Mouse (Mus musculus) lung, embryonic 16.5 days (tissue): Measurements from ENCODE around the gene Grn. TPM values are rescaled to one million over a fixed set of nuclear protein-coding genes. Genes with fewer than 3 reads are reported as not detected.

ENCODE experiments used
- ATAC-seq: fragments of 200-750 bp; cut with Nextera tagmentation; 2 replicates; pipeline ENCODE4 v1.8.0; 2017; ENCODE audit warnings: low read depth, mild to moderate bottlenecking, moderate library complexity
- H3K27ac ChIP-seq: fragments of 300-500 bp; sonication (generic); 2 replicates; pipeline ENCODE4 v1.5.1; 2014; ENCODE audit warnings: mild to moderate bottlenecking, control low read depth, low read length
- H3K27me3 ChIP-seq: fragments of 300-500 bp; sonication (generic); 2 replicates; pipeline ENCODE4 v1.6.1; 2014; ENCODE audit warnings: low read depth, low read length, mixed read lengths; ENCODE audit not compliant: control insufficient read depth, insufficient read depth
- H3K36me3 ChIP-seq: fragments of 300-500 bp; sonication (generic); 2 replicates; pipeline ENCODE4 v1.6.1; 2014; ENCODE audit warnings: low read length; ENCODE audit not compliant: control insufficient read depth, insufficient read depth
- H3K4me1 ChIP-seq: fragments of 300-500 bp; sonication (generic); replicated peaks from 2 replicates; pipeline ENCODE4 v1.6.1; 2014; ENCODE audit warnings: low read length, mixed read lengths; ENCODE audit not compliant: control insufficient read depth, insufficient read depth
- H3K4me2 ChIP-seq: fragments of 300-500 bp; sonication (generic); 2 replicates; pipeline ENCODE4 v1.6.1; 2014; ENCODE audit warnings: low read depth, low read length, control low read depth
- H3K4me3 ChIP-seq: fragments of 300-500 bp; sonication (generic); 2 replicates; pipeline ENCODE4 v1.5.1; 2014; ENCODE audit warnings: mild to moderate bottlenecking, low read length, control low read depth
- H3K9ac ChIP-seq: fragments of 300-500 bp; sonication (generic); 2 replicates; pipeline ENCODE4 v1.6.1; 2014; ENCODE audit warnings: low read length, control low read depth
- H3K9me3 ChIP-seq: fragments of 300-500 bp; sonication (generic); 2 replicates; pipeline ENCODE4 v1.6.1; 2016; ENCODE audit warnings: low read length; ENCODE audit not compliant: control insufficient read depth
- WGBS: fragments of 180-500 bp; shearing (Covaris S2); extraction: QIAGEN DNeasy Blood & Tissue Kit; methylation state at CpG from one replicate; pipeline ENCODE4 v1.1.7; 2014; 5-methylcytosine and 5-hydroxymethylcytosine counted together
- microRNA-seq: library from miRNA; unstranded; fragments of <30 nt; microRNA quantifications from one replicate; pipeline ENCODE4, GENCODE M21; 2016
- polyA plus RNA-seq: library from polyadenylated mRNA; unstranded; fragments of >200 nt; fragmentation: Nextera tagmentation; extraction: Ambion mirVana; gene quantifications from 2 replicates; pipeline ENCODE4 v1.2.1, GENCODE M21; 2015

Grn gene
- polyA plus RNA-seq, 1 experiment from 2014 or later = 195 TPM

DNA sequence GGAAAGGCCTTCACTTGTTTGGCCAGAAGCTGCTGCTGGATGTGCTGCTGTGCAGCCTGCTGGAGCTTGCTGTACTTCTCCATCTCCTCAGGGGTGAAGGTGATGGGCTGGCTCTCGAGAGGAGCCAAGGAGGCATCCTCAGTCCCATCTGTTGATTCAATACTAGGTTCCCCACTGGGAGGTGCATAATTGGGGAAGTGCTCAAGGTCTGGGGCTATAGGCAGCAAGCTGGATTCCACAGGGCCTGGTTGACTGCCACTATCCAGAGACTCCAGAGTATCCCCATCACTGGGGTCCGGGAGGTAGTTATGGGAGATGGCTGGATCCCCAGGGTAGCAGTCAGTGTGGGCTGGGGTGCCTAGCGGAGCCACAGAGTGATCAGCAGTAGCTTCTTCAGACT, 48.6 kb downstream of the Grn start:
- Histone ChIP-seq H3K9me3 (no peaks in the 10 kb centered on the region), H3K36me3 (peaks cover 29% of the 10 kb centered on the region), H3K4me3 (no peak overlapping the region), H3K27me3 (no peaks in the 10 kb centered on the region), H3K4me2 (no peak overlapping the region), H3K27ac (no peak overlapping the region), H3K4me1 (no peaks in the 10 kb centered on the region), H3K9ac (no peak overlapping the region)
- WGBS = 91% methylated on average over 3 of the region's 3 CpGs
- ATAC-seq = no peak

DNA sequence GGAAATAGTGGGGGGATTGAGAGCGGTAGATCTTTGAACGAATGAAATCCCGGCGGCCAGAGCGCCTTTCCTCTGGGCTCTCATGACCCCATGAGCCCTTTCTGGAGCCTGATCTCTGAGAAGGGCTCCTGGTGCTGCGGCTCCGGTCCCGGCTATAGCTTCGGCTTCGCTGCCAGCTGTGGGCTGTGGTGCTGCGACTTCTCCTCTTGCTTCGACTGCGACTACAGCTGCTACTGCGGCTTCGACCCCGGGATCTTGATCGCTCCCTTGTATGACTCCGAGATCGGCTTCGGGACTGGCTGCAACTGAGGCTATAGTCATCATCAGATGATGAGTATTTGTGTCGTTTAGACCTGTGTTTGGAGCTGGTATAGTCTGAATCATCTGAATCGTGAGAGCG, 49.5 kb downstream of the Grn start:
- Histone ChIP-seq H3K9me3 (no peaks in the 10 kb centered on the region), H3K9ac (no peak overlapping the region), H3K4me2 (no peak overlapping the region), H3K4me1 (no peaks in the 10 kb centered on the region), H3K27ac (no peak overlapping the region), H3K4me3 (no peak overlapping the region), H3K36me3 (peaks cover 32% of the 10 kb centered on the region), H3K27me3 (no peaks in the 10 kb centered on the region)
- 96% methylated on average over 23 of the region's 23 CpGs for WGBS
- ATAC-seq = no peak

DNA sequence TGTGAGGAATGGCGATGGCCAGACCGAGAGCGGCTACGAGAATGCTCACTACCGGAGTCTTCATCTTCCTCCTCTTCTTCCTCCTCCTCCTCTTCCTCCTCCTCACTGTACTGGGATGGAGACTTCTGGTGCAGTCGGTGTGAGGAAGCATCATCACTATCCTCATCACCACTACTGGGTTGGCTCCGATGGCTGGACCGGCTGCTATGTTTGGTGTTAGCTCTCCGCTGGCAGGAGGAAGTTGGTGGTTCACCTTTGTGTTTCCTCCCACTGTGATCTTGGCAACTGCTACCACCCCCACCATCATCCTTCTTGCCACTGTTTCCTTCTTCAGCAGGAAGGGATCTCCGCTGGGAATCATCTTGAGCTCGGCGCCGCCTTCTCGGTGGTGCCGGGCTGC, 50.0 kb downstream of the Grn start:
- ATAC-seq = no peak
- Histone ChIP-seq H3K4me2 (no peak overlapping the region), H3K27ac (no peak overlapping the region), H3K4me3 (no peak overlapping the region), H3K36me3 (peaks cover 32% of the 10 kb centered on the region), H3K9ac (no peak overlapping the region), H3K27me3 (no peaks in the 10 kb centered on the region), H3K4me1 (no peaks in the 10 kb centered on the region), H3K9me3 (no peaks in the 10 kb centered on the region)
- WGBS = 92% methylated on average over 15 of the region's 15 CpGs

DNA sequence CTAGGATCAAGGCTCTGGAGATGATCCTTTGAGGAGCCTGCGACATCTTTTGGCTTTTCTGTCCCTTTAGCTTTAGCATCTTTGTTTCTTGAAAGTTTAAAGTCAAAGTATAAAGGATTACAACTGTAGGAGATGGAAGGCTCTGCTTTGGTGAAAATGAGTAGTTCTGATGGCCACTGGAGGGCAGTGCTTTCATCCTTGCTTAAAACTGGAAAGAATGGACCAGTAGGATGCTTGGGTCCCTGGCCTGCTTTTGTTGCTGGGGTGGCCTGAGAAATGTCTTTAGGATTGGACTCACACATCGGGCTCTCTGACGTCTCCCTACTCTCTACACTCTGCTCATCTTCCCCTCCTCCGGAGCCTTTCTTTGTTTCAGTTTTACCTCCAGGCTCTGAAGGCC, 50.8 kb downstream of the Grn start:
- Histone ChIP-seq H3K4me1 (no peaks in the 10 kb centered on the region), H3K9ac (no peak overlapping the region), H3K27ac (no peak overlapping the region), H3K27me3 (no peaks in the 10 kb centered on the region), H3K4me3 (no peak overlapping the region), H3K36me3 (peaks cover 39% of the 10 kb centered on the region), H3K4me2 (no peak overlapping the region), H3K9me3 (no peaks in the 10 kb centered on the region)
- 88% methylated on average over 4 of the region's 4 CpGs for WGBS
- ATAC-seq = no peak

DNA sequence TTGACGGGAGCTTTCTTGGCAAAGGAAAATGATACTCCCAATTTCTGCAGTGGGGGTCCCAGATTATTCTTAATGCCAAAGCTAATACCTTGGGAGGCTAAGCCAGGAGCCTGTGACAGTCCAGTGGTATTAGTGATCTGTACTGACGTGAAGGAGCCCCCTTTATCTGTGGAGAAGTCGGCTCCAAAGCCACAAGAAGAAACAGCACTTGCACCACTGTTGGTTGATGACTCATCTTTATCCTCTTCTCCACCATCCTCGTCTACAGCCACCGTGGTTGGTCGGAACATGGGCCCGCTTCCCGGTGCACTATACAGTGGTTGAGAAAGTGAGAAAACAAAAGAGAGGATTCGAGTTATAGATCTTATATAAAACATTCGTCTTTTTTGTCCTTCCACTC, 51.7 kb downstream of the Grn start:
- no peak for ATAC-seq
- Histone ChIP-seq H3K9ac (no peak overlapping the region), H3K36me3 (peaks cover 45% of the 10 kb centered on the region)

More for the DNA sequence above, 51.7 kb downstream of the Grn start:
- H3K27ac ChIP-seq = no peak overlapping the region
- H3K4me1 ChIP-seq = no peaks in the 10 kb centered on the region
- H3K4me2 ChIP-seq = no peak overlapping the region
- no peak overlapping the region for H3K4me3 ChIP-seq
- 92% methylated on average over 10 of the region's 10 CpGs for WGBS
- no peaks in the 10 kb centered on the region for H3K27me3 ChIP-seq
- no peaks in the 10 kb centered on the region for H3K9me3 ChIP-seq

Small RNA genes within 50 kb of the gene (microRNA-seq; reads per million reads assigned to microRNA genes)
- 0.59 reads per million for gene Mir6930

Other genes starting within 250 kb of the Grn start
- 108 and 130 TPM in 2 replicates for gene Lsm12, start 245.0 kb upstream of the Grn start, polyA plus RNA-seq
- gene G6pc3, start 240.7 kb upstream of the Grn start, polyA plus RNA-seq = 28.3 and 28.6 TPM in 2 replicates
- 70.1 and 80.4 TPM in 2 replicates for gene Hdac5, start 200.1 kb upstream of the Grn start, polyA plus RNA-seq
- 18.7 and 19.4 TPM in 2 replicates for gene BC030867, start 181.4 kb upstream of the Grn start, polyA plus RNA-seq
- gene Asb16, start 161.6 kb upstream of the Grn start, polyA plus RNA-seq = 0.05 and 0.08 TPM in 2 replicates
- 52.8 and 60.2 TPM in 2 replicates for gene Tmub2, start 145.4 kb upstream of the Grn start, polyA plus RNA-seq
- 11.1 and 11.6 TPM in 2 replicates for gene Atxn7l3, start 133.7 kb upstream of the Grn start, polyA plus RNA-seq
- gene Ubtf, start 110.6 kb upstream of the Grn start, polyA plus RNA-seq = 69.6 and 73.0 TPM in 2 replicates
- 8.9 and 18.2 TPM in 2 replicates for gene Slc4a1, start 64.1 kb upstream of the Grn start, polyA plus RNA-seq
- 1.8 and 2.9 TPM in 2 replicates for gene Rundc3a, start 36.9 kb upstream of the Grn start, polyA plus RNA-seq
- gene Slc25a39, start 22.4 kb upstream of the Grn start, polyA plus RNA-seq = 234 and 252 TPM in 2 replicates
- 2.9 and 3.9 TPM in 2 replicates for gene Fam171a2, start 17.4 kb downstream of the Grn start, polyA plus RNA-seq
- gene Itga2b, start 39.8 kb downstream of the Grn start, polyA plus RNA-seq = 12.1 TPM in 2 replicates
- gene Gpatch8, start 126.1 kb downstream of the Grn start, polyA plus RNA-seq = 47.1 and 48.6 TPM in 2 replicates
- 18.4 and 23.2 TPM in 2 replicates for gene Gm11627, start 149.1 kb downstream of the Grn start, polyA plus RNA-seq
- gene Fzd2, start 174.1 kb downstream of the Grn start, polyA plus RNA-seq = 25.9 and 27.8 TPM in 2 replicates
- gene Meioc, start 233.4 kb downstream of the Grn start, polyA plus RNA-seq = 0.16 and 0.19 TPM in 2 replicates